Mouse (Mus musculus) ES-Bruce4 (cell line): ENCODE measurements around the gene Fanci.

ENCODE experiments used
- CTCF ChIP-seq: IDR thresholded peaks from one replicate; pipeline ENCODE4 v1.8.1; 2011; ENCODE audit warnings: low read depth, low read length
- EP300 ChIP-seq: IDR thresholded peaks from 2 replicates; pipeline ENCODE4 v1.6.1; 2011; ENCODE audit warnings: low read depth, low read length; ENCODE audit not compliant: insufficient read depth
- POLR2A ChIP-seq: IDR thresholded peaks from one replicate; pipeline ENCODE4 v1.8.1; 2011; ENCODE audit warnings: low read length; ENCODE audit not compliant: insufficient read depth

- no peak for TF ChIP-seq POLR2A
- TF ChIP-seq CTCF, result no peak
- TF ChIP-seq EP300, result no peak
These were observed 1.3 kb downstream of the Fanci start for GRCm38 (mm10) chr7:79392860-79393513.
